Mouse (Mus musculus): ENCODE results near the gene Grik4.
"Not testable (repeated sequence)": the region's sequence is repeated elsewhere in the genome, so short reads cannot be mapped to it uniquely, and the experiment has no call there.

Gene Grik4

GRCm38 (mm10) chr9:42798280-42798679 lies 146.0 kb downstream of the Grik4 start:
- DNase-seq (ENCODE audit: low read depth, low spot score), result no peak

- no peak for DNase-seq (ENCODE audit: low read depth, low spot score)
Observed at GRCm38 (mm10) chr9:42797276-42797675, 147.0 kb downstream of the Grik4 start.

GRCm38 (mm10) chr9:42795881-42796280 lies 148.4 kb downstream of the Grik4 start:
- DNase-seq (ENCODE audit: low read depth, low spot score), result no peak

- DNase-seq (ENCODE audit: low read depth, low spot score), result no peak
Observed at GRCm38 (mm10) chr9:42794006-42794405, 150.3 kb downstream of the Grik4 start.

- no peak for DNase-seq (ENCODE audit: low read depth, low spot score)
Observed at GRCm38 (mm10) chr9:42793581-42793980, 150.7 kb downstream of the Grik4 start.

- DNase-seq (ENCODE audit: low read depth, low spot score), result no peak
Observed at GRCm38 (mm10) chr9:42792381-42792780, 151.9 kb downstream of the Grik4 start.

GRCm38 (mm10) chr9:42791779-42792178 lies 152.5 kb downstream of the Grik4 start:
- DNase-seq (ENCODE audit: low read depth, low spot score), result no peak

- no peak for DNase-seq (ENCODE audit: low read depth, low spot score)
Observed at GRCm38 (mm10) chr9:42791346-42791745, 152.9 kb downstream of the Grik4 start.

GRCm38 (mm10) chr9:42788471-42788870 lies 155.8 kb downstream of the Grik4 start:
- no peak for DNase-seq (ENCODE audit: low read depth, low spot score)

- no peak for DNase-seq (ENCODE audit: low read depth, low spot score)
Observed at GRCm38 (mm10) chr9:42786882-42787281, 157.4 kb downstream of the Grik4 start.

GRCm38 (mm10) chr9:42786286-42786685 lies 158.0 kb downstream of the Grik4 start:
- DNase-seq (ENCODE audit: low read depth, low spot score), result no peak

GRCm38 (mm10) chr9:42785173-42785830 lies 159.0 kb downstream of the Grik4 start:
- DNase-seq (ENCODE audit: low read depth, low spot score), result no peak

GRCm38 (mm10) chr9:42783248-42783903 lies 160.9 kb downstream of the Grik4 start:
- DNase-seq (ENCODE audit: low read depth, low spot score), result no peak

GRCm38 (mm10) chr9:42778471-42779263 lies 165.6 kb downstream of the Grik4 start:
- DNase-seq (ENCODE audit: low read depth, low spot score), result not testable (repeated sequence)

- DNase-seq (ENCODE audit: low read depth, low spot score), result no peak
Observed at GRCm38 (mm10) chr9:42777913-42778312, 166.4 kb downstream of the Grik4 start.

GRCm38 (mm10) chr9:42776804-42777203 lies 167.5 kb downstream of the Grik4 start:
- DNase-seq (ENCODE audit: low read depth, low spot score), result no peak

- DNase-seq (ENCODE audit: low read depth, low spot score), result no peak
Observed at GRCm38 (mm10) chr9:42764823-42765560, 179.3 kb downstream of the Grik4 start.

- no peak for DNase-seq (ENCODE audit: low read depth, low spot score)
Observed at GRCm38 (mm10) chr9:42758682-42759205, 185.5 kb downstream of the Grik4 start.

GRCm38 (mm10) chr9:42757012-42757640 lies 187.2 kb downstream of the Grik4 start:
- DNase-seq (ENCODE audit: low read depth, low spot score), result no peak

- DNase-seq (ENCODE audit: low read depth, low spot score), result no peak
Observed at GRCm38 (mm10) chr9:42754699-42755098, 189.6 kb downstream of the Grik4 start.

GRCm38 (mm10) chr9:42751160-42751559 lies 193.1 kb downstream of the Grik4 start:
- DNase-seq (ENCODE audit: low read depth, low spot score), result no peak
